Mouse (Mus musculus) skeletal muscle tissue, postnatal 0 days (tissue): ENCODE results near the gene Gm14443. TPM values are rescaled to one million over a fixed set of nuclear protein-coding genes. Genes with fewer than 3 reads are reported as not detected.

ENCODE experiments used
- polyA plus RNA-seq: library from polyadenylated mRNA; unstranded; fragments of >200 nt; fragmentation: Nextera tagmentation; extraction: Ambion mirVana; gene quantifications from 2 replicates; pipeline ENCODE4 v1.2.1, GENCODE M21; 2015

Gm14443 gene
- polyA plus RNA-seq, result 0.22 and 0.43 TPM in 2 replicates

GRCm38 (mm10) chr2:175175401-175176180, at the start of gene Gm14443:
Gene Gm14443 (minus strand): TSS chr2:175175871.

DNA sequence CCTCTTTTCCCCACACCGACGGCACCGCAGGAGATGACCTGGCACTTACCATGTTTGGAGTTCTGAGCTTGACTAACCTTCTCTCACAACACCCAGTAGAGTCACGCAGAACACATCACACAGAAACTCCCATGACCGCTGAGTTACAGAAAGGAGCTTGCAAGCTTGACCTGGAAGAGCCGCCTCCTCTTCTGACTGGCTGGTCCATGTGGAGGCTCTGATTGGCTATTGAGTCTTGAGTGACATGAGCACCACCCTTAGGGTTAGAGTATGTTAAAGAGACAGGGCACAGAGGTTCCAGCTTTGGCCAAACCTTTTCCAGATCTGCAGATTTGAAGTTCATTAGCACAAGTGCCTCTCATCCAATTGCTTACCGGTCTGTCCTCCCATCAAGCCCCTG, 31.1 kb upstream of the Gm14443 start, which contains the start of gene Gm14391:
TSS of gene Gm14391 (minus strand) at position 186 of the 400 bp plus-strand sequence.

DNA sequence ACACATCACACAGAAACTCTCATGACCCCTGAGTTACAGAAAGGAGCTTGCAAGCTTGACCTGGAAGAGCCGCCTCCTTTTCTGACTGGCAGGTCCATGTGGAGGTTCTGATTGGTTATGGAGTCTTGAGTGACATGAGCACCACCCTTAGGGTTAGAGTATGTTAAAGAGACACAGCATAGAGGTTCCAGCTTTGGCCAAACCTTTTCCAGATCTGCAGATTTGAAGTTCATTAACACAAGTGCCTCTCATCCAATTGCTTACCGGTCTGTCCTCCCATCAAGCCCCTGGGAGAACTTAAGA, 33.7 kb downstream of the Gm14443 start, which contains the start of gene Gm14399:
TSS of gene Gm14399 (minus strand) at position 20 of the 303 bp plus-strand sequence.

Other genes with a start within 250 kb of the Gm14443 start
- not detected in 2 replicates for gene Gm14444, start 165.6 kb downstream of the Gm14443 start, polyA plus RNA-seq
- 0.45 and 1.1 TPM in 2 replicates for gene Gm14393, start 108.1 kb downstream of the Gm14443 start, polyA plus RNA-seq
- gene Gm14399, start 33.9 kb downstream of the Gm14443 start, polyA plus RNA-seq, result 2.2 and 3.3 TPM in 2 replicates
- gene Gm14391, start 31.0 kb upstream of the Gm14443 start, polyA plus RNA-seq, result 1.4 and 5.2 TPM in 2 replicates
- gene Gm14440, start 99.3 kb upstream of the Gm14443 start, polyA plus RNA-seq, result 0.38 TPM in 1 of 2 replicates, not detected in the other
- gene Gm4631, start 162.3 kb upstream of the Gm14443 start, polyA plus RNA-seq, result 5.2 and 6.0 TPM in 2 replicates
- gene Zfp968, start 196.6 kb upstream of the Gm14443 start, polyA plus RNA-seq, result 2.3 and 2.7 TPM in 2 replicates